Mouse (Mus musculus) spleen, postnatal 0 days (tissue): ENCODE data around the gene Ly6g. TPM values are rescaled to one million over a fixed set of nuclear protein-coding genes. Genes with fewer than 3 reads are reported as not detected.

ENCODE experiments used
- polyA plus RNA-seq: library from polyadenylated mRNA; unstranded; fragments of >200 nt; fragmentation: Nextera tagmentation; extraction: Ambion mirVana; gene quantifications from 2 replicates; pipeline ENCODE4 v1.2.1, GENCODE M21; 2015

The Ly6g gene
- polyA plus RNA-seq: 15.3 and 21.5 TPM in 2 replicates

GRCm38 (mm10) chr15:75154940-75155339 lies at the start of gene Ly6g:
Gene Ly6g, plus strand, starts transcription at chr15:75155240.

GRCm38 (mm10) chr15:75111861-75112630 lies 43.0 kb upstream of the Ly6g start, which contains the start of gene Ly6c2:
Gene Ly6c2, minus strand, starts transcription at chr15:75111970.

Other genes starting within 250 kb of the Ly6g start
- gene Ly6i, start 171.8 kb upstream of the Ly6g start, polyA plus RNA-seq: 0.41 and 1.7 TPM in 2 replicates
- 45.3 and 72.1 TPM in 2 replicates for gene Ly6a, start 157.2 kb upstream of the Ly6g start, polyA plus RNA-seq
- gene Ly6c1, start 106.4 kb upstream of the Ly6g start, polyA plus RNA-seq: 68.4 and 88.6 TPM in 2 replicates
- 128 and 190 TPM in 2 replicates for gene Ly6c2, start 43.3 kb upstream of the Ly6g start, polyA plus RNA-seq
- not detected in 2 replicates for gene BC025446, start 61.1 kb downstream of the Ly6g start, polyA plus RNA-seq
- gene Ly6f, start 113.2 kb downstream of the Ly6g start, polyA plus RNA-seq: not detected in 2 replicates